Mouse (Mus musculus) spleen, postnatal 4 days (tissue): ENCODE data around the gene Kdm4b.

Experiments used
- DNase-seq, 2 experiments: peaks; one replicate each; pipeline ENCODE4 v3.0.0; 2022; ENCODE audit warnings: low spot score in 2 of 2

Kdm4b gene

DNA sequence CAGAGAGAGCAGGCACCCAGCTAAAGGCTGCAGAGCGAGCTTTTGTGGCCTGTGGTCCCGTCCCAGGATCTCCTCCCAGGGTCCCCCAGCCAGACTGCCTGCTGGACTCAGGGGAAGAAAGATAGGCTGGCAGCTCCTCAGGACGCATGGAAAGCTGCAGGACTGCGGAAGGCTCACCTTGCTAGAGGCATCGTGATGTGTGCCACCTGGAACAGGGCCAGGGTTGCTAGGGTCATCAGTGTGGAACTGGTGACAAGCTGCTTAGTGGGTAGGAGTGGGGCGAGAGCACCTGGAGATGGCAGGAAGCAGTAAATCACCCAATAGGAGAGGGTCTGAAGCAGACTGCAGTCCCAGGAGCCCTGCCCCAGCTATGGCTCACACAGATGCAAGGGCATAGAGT is 61.8 kb downstream of the Kdm4b start:
- no peak for DNase-seq

DNA sequence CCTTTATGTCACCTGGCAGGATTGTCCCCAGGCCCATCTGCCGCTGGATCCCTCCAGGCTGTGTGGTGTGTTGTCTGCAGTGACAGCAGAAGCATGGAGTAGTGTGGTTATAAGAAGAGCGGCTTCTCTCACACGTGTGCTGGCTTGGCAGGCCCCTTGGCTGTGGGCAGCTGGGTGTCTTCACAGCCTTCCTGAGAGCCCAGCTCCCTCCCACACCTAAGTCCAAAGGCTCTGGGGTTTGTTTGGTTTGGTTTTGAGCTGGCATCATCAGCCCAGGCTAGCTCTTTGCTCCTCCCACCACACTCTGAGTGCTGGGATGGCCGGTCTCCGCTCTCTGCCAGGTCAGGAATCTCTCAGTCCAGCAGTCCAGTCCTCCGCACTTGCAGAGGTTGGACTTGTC is 67.4 kb downstream of the Kdm4b start:
- DNase-seq = no peak

DNA sequence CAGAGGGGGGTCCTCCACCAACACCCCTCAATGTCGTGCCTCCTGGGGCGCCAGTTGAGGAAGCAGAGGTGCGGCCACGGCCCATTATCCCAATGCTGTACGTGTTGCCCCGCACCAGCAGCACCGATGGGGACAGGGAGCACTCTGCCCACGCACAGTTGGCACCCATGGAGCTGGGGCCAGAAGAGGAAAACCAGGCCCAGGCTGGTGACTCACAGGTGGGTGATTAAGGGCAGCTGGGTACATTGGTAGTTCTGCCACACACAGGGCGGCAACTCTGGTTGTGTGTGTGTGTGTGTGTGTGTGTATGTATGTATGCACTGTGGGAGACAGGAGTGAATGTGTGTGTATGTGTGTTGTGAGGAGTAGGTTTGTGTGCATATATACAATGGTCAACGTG is 68.0 kb downstream of the Kdm4b start:
- no peak for DNase-seq

DNA sequence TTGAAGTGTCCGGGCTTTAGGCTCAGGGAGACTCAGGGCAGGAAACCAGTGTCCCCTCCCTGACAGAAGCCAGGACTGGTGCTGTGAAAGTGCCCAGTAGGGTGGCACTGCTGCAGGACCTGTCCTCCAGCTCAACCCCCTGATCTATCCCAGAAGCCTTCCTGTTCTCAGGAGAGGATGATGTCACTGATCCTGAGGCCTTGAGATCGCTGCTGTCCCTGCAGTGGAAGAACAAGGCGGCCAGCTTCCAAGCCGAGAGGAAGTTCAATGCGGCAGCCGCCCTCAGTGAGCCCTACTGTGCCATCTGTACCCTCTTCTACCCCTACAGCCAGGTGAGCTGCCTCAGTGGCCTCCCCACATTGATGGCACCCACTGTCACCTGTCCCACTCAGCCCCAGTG is 70.2 kb downstream of the Kdm4b start:
- DNase-seq = no peak

DNA sequence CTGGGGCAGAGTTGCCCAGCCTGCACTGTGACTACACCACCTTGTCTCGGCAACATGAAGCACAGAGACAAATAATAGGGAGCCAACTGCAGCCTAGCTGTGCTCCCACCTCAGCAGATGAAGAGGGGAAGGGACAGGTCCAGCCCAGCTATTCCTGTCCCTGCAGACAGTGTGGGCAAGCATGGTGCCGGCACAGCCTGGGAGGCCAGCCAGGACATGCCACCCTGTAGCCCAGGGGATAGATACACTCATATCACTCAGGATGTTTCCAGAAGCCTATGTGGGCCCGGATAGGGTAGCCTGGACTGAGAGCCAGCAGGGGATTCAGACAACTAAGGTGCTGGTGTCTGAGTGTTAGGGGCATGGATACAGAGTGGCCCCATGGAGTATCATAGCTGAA is 74.4 kb downstream of the Kdm4b start:
- no peak for DNase-seq

DNA sequence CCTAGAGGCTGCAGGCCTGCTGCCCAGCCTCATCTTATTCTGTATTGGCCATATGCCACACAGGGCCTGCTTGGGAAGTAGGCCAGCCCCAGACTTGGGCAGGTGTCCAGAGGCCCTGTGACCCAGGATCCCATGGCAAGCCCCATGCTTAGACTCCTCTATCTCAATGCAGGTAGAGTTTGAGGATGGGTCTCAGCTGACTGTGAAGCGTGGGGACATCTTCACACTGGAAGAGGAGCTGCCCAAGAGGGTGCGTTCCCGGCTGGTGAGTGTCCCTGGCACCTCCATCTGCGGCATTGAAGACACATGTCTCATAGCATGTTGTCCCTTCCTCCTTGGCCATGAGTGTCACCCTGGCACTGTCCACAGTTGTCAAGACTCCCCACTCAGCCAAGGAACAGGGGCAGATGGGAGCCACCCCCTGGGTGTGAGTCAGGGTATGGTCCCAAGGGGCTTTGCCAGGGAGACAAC is 75.2 kb downstream of the Kdm4b start:
- DNase-seq = no peak

DNA sequence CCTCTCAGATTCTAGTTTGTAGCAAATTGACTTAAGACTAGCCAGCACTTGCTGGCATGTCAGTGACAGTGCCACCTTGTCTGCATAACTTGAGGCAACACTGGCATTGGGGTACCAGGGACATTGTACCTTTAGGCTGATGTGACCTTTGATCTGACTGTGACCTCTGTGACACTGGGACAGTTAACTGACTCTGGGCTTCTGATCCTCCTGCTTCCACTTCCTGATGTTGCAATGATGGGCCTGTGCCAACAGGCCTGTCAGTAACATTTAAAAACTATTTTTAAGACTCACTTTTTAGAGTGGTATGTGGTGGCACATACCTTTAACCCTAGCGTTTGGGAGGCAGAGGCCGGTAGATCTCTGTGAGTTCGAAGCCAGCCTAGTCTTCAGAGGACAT is 79.5 kb downstream of the Kdm4b start:
- DNase-seq = no peak

DNA sequence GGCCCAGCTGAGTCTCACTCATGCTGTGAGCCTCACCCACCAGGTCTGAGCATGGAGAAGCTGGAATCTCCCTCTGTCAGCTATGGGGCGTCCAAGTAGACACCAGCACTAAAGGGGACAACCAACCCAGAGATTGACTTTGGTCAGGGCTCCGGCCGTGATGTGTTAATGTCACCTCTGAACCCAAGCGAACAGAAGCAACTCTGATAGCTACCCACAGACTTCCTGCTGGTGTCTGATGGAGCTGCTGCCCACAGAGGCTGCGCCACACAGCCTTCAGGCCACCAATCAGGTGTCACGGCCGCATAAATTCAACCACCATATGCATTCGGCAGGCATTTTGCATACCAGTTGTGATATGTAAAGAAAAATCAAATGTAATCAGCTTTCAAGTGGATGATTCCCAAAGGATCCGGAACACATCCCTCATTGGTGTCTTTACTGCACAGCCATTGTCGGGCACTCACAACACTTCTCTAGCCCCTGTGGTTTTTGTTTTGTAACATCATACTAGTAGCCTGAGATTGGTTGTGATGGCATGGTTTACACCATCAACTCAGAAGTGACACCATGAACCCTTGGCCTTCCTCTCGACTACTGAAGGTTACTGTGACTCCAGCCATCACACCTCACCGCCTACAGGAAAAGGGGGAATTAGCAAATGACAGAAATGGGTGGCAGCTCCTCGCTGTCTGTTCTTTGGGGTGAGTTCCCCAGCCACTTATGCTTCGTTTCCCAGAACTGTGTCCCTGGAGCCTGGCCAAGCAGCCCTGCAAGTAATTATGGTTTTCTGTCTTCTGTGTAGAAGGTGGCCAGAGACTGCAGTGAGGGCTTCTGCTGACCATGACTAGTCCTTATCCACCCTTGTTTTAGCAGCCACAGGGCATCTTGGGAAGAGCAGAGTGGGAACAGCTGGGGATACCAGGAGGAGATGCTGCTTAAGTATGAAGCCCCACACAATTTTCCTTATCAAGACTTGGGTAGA is 80.3 kb downstream of the Kdm4b start:
- DNase-seq = no peak

DNA sequence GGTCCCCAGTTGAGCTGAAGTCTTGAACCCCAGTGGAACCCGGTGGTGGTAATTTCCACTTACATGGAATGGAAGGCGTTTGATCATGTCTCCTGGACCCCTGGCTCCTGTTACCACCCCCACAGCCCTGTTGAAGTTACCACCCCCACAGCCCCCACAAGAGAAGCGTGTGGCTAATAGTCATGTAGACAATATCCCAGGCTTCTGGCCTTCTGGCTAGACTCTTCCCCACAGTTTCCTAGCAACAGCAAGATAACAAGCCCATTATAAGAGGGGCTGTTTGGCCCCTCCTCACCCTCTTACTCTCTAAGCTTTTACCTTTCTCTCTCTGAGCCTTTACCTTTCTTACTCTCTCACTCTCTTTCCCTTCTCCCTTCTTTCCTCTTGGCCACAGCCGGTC is 81.0 kb downstream of the Kdm4b start:
- no peak for DNase-seq

DNA sequence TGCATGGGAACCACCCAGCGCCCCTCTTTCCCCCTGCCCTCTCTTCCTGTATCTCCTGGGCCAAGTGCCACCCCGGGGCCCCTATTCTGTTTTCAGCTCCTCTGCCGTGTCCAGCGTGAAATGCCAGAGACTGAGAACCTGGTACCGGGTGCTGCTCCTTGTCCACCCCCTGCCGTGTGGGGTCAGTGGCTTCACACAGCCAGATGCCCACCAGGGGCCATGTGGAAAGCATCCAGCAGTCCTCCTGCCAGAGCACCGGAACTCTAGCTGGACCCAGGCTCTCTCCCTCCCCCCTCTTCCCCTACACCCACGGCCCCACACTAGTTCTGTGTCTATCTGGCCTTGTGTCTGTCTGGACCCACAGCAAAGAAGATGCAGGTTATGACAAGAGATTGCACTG is 81.5 kb downstream of the Kdm4b start:
- no peak for DNase-seq

DNA sequence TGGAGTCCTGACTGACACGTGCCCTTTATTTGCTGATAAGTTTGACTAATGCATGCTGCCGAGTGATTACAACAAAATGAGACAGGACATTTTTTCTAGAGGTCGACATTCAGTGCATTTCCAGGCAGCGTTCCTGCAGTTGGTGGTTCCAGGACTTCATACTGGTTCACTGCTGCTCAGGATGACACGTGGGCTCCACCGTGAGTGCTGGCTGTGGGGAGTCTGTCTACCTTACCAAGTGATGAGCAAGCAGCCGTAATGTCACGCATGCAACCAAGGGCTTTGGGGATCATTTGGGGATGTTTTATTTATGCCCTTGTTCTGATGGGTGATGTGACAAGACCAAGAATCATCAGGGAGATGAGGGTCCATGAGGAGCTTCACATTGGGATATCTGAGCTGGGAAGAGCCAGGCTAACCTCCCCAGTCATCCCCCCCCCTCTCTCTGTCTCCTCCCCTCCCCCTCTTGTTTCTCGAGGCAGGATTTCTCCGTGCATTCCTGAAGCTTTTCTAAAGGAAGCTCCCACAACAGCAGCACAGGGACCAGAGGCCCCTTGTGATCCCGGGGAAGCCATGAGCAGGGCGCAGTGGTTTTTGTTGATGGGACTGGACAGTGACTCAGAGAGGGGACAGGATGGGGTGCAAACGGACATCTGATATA is 83.2 kb downstream of the Kdm4b start:
- no peak for DNase-seq

DNA sequence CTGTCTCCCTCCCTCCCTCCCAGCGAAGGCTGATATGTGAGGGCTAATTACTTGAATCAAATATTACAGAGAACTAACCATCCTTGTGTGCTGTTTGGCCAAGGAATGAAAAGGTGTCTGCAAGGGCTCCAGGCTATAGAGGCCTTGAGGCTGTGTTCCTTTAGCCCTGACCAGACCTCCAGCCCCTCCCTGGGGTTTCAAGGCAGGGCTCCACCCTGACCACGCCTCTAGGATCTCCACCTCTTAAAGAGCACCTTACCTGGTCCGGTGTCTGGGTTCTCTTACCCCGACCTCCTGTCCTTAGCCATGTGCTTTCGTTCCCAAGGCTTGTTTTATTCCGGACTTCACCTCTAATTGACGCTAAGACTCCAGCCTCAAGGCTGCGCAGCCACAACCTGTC is 83.9 kb downstream of the Kdm4b start:
- no peak for DNase-seq

DNA sequence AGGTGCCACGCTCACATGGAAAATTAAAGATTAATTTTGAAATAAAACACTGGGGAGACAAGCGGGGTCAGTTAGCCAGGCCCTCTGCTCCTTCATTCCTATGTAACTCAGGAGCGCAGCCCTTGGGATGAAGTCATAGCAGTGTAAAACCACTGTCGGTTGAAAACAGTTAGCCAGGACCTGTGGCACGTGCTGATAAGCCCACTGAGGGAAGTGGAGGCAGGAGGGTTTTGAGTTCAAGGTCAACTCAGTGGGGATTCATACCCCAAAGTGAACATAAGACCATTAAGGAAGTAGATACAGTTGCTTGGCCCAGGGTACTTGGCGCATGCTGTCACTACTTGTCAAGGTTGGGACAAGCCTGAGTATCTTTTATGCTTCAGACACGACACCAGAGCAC is 85.6 kb downstream of the Kdm4b start:
- DNase-seq = no peak

DNA sequence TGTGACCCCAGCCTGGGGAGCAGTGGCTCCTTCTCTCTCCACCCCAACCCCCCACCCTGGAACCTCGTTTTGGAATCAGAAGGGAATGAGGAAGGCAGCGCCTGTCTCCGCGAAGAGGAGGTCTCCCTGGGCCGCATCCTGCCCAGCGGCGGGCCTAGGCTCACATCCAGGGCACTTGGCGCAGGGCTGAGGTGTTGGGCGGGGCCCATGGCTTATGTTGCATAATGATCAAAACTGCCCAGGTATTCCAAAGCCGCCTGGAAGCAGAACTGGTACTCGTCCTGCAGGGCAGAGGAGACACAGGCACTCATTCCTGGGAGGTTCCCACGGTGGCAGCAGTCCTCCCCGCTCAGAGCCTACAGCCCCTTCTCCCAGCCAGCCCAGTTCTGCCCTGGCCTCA is 87.3 kb downstream of the Kdm4b start:
- DNase-seq = no peak

DNA sequence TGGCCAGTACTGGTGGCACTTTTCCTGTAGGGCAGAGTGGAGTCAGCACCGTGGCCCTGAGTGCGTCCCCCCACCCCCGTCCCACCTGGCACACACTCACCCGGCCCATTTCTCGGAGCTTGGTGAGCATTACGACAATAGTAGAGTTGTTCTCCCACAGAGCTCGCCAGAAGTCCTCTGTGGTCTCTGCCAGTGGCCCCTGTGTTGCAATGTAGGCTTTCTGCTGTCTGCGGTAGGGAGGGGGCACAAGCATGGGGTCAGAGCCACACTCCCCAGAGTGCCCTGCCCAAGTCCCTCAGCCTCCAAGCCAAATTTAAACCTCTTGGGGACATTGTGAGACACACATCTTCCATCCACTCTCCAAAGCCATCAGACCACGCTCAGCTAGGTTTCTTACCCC is 88.9 kb downstream of the Kdm4b start:
- DNase-seq = no peak

DNA sequence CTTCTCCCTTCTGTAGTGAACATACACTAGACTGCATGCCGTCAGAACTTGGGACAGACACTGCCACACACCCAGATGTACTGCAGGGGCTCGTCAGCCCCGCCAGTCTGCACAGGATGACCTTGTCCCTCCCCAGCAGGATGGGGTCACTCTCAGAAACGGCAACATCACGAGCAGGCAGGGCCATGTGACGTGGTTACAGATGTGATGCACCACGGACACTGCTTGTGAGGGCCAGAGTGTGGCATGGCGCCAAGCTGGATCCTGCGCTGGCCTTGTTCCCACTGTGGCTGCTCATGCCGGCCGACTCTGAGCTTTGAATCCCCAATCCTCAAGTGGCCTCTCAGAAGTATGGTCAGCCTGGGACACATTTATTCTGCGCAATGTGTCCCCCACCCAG is 92.4 kb downstream of the Kdm4b start:
- no peak for DNase-seq

DNA sequence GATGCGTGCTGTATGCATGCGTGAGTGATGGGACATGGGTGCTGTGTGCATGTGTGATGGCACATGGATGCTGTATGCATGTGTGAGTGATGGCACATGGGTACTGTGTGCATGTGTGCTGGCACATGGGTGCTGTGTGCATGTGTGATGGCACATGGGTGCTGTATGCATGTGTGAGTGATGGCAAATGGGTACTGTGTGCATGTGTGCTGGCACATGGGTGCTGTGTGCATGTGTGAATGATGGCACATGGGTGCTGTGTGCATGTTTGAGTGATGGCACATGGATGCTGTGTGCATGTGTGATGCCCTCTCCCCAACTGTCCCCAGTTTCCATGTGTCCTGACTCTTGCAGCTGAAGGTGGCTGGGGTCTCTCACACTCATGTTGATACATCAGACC is 94.2 kb downstream of the Kdm4b start:
- no peak for DNase-seq

DNA sequence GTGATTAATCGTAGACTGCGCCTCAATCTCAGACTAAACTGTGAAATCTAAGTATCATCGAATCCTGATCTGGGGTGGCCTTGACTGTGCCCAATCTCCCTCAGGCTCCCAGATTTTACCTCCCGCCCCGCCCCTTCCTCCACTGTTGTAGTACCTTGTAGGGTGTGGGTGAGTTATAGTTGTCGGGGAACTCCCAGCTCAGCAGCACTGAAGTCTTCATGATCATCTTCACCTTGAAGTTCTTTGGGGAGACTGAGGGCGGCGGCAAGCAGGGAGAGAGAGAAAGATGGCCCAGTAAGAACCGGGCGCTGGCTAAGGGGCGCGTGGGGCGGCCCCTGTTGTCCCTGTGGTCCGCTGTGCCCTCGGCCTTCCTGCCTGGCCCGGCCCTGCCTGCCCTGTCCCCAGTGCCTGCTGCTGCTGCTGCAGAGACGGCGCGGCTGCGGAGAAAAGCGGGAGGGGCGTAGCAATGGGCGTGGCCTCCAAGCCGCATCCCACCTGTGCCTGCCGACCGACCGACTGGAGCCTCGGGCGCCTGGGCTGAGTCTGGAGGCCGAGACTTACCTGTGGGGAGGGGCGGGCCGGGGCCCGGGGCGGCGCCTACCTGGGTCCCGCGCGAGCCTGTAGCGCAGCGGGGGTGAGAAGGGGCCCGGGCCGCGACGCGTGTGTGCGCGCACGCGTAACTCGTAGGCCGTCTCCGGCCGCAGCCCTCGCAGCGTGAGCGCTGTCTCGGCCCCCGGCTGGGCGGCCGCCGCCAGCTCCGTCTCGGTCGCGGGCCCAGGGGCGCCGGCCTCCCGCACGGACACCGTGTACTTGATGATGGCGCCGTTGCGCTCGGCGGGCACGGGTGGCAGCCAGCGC is 99.1 kb downstream of the Kdm4b start:
- DNase-seq = peak; percentile 36 to 76

DNA sequence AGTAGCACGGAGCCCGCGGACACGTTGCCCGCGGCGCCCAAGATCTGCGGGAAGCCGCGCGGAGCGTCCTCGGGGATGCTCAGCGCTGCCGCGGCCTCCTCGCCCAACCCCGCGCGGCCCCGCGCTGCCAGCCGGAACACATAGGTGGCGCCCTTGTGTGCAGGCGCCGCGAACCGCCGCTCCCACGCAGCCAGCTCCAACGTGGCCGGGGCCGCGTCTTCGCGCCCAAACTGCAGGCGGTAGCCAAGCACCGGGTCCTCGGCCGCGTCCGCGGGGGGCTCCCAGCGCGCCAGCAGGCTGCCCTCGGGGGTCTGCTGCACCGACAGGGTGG is 99.7 kb downstream of the Kdm4b start:
- DNase-seq = peak; percentile 77 to 93

DNA sequence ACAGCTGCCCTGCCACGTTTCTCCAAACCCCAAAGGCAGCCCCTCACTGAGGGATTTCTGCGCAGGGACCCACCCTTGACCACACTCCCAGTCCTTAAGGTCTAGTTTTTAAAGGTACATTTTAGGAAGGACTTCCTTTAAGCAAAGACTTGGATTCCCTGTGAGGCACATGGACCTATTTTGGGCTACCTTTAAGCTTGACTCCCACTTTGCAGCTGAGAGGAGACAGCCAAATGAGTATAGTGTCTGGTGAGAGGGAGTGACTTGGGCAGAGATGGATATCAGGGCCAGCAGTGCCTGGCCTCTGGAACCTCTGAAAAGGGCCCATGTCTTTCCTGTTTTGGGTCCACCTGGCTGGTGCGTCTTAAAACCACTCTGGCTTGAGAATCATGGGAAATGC is 100.1 kb downstream of the Kdm4b start:
- no peak for DNase-seq

DNA sequence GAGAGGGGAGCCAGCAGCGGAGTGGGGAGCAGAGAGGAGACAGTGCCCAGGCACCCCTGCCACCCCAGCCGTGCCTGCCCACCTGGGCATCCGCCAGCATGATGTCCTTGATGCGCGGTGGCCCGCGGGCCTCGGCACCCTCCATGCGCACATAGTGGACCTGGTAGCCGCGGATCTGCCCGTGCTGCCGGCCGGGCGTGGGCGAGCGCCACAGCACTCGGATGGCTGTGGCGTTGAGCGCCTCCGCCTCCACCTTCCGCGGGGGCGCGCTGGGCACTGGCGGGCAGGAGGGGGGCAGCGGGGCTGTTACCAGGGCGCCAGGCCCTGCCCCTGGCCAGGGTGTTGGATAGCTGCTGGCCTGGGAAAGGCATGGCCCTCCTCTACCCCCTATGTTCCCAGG is 102.0 kb downstream of the Kdm4b start:
- no peak for DNase-seq

DNA sequence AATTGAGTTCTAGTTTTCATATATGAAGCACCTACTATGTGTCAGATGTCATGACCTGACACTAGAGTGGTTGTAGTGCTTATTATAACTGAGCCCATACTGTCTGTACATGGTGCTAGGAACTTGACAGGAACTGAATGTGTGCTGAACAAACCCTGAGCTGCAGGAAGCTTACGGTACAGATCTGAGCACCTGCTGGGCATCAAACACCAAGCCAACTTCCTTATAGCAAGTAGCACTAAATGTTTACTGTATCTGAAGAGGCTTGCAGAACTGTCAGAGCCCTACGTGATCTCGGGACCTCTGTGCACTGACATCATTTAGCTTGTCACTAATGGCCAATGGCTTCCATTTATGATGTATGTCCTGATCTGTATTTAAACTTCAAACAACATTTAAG is 105.7 kb downstream of the Kdm4b start:
- DNase-seq = no peak
